Mouse (Mus musculus) lung, embryonic 16.5 days (tissue): ENCODE results near the gene Uqcrfs1. TPM values are rescaled to one million over a fixed set of nuclear protein-coding genes. Genes with fewer than 3 reads are reported as not detected.

Source experiments
- ATAC-seq: fragments of 200-750 bp; cut with Nextera tagmentation; 2 replicates; pipeline ENCODE4 v1.8.0; 2017; ENCODE audit warnings: low read depth, mild to moderate bottlenecking, moderate library complexity
- H3K27ac ChIP-seq: fragments of 300-500 bp; sonication (generic); 2 replicates; pipeline ENCODE4 v1.5.1; 2014; ENCODE audit warnings: mild to moderate bottlenecking, control low read depth, low read length
- H3K27me3 ChIP-seq: fragments of 300-500 bp; sonication (generic); 2 replicates; pipeline ENCODE4 v1.6.1; 2014; ENCODE audit warnings: low read depth, low read length, mixed read lengths; ENCODE audit not compliant: control insufficient read depth, insufficient read depth
- H3K36me3 ChIP-seq: fragments of 300-500 bp; sonication (generic); 2 replicates; pipeline ENCODE4 v1.6.1; 2014; ENCODE audit warnings: low read length; ENCODE audit not compliant: control insufficient read depth, insufficient read depth
- H3K4me1 ChIP-seq: fragments of 300-500 bp; sonication (generic); replicated peaks from 2 replicates; pipeline ENCODE4 v1.6.1; 2014; ENCODE audit warnings: low read length, mixed read lengths; ENCODE audit not compliant: control insufficient read depth, insufficient read depth
- H3K4me2 ChIP-seq: fragments of 300-500 bp; sonication (generic); 2 replicates; pipeline ENCODE4 v1.6.1; 2014; ENCODE audit warnings: low read depth, low read length, control low read depth
- H3K4me3 ChIP-seq: fragments of 300-500 bp; sonication (generic); 2 replicates; pipeline ENCODE4 v1.5.1; 2014; ENCODE audit warnings: mild to moderate bottlenecking, low read length, control low read depth
- H3K9ac ChIP-seq: fragments of 300-500 bp; sonication (generic); 2 replicates; pipeline ENCODE4 v1.6.1; 2014; ENCODE audit warnings: low read length, control low read depth
- H3K9me3 ChIP-seq: fragments of 300-500 bp; sonication (generic); 2 replicates; pipeline ENCODE4 v1.6.1; 2016; ENCODE audit warnings: low read length; ENCODE audit not compliant: control insufficient read depth
- WGBS: fragments of 180-500 bp; shearing (Covaris S2); extraction: QIAGEN DNeasy Blood & Tissue Kit; methylation state at CpG from one replicate; pipeline ENCODE4 v1.1.7; 2014; 5-methylcytosine and 5-hydroxymethylcytosine counted together
- polyA plus RNA-seq: library from polyadenylated mRNA; unstranded; fragments of >200 nt; fragmentation: Nextera tagmentation; extraction: Ambion mirVana; gene quantifications from 2 replicates; pipeline ENCODE4 v1.2.1, GENCODE M21; 2015

Uqcrfs1 gene
- polyA plus RNA-seq, 1 experiment from 2014 or later = 205 TPM

DNA sequence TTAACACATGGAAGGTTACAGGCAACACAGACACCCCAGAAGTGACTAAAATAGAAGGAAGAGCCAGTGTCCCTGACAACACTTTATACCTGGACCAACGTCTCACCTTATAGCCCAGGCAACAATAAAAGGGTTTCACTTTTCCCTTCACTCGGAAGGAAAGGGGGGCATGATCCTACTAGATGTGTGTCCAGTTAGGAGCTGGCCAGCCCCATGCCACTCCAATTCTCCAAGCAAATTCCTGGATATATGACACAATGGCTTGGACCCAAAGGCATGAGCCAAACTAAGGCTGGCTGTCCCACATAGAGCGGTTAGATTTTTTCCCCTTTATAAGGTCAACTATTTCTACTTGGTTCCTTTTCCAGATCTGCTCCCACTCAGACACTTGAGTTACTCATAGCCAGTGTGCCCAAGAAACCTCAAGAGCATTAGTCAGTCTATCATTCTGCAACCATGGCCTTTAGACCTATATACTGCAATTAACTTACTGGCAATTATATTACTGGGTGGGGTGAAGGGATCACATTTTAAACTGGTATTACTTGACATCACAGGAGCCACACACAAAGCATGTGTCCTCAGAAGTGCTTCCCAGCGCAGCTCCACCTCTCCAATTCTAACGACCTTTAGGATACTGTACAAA is 21.8 kb downstream of the Uqcrfs1 start:
- H3K4me1 ChIP-seq = no peaks in the 10 kb centered on the region

GRCm38 (mm10) chr13:30521282-30521902 is 23.8 kb downstream of the Uqcrfs1 start:
- H3K9me3 ChIP-seq = no peaks in the 10 kb centered on the region
- no peaks in the 10 kb centered on the region for H3K27me3 ChIP-seq
- H3K9ac ChIP-seq = no peak overlapping the region
- H3K4me3 ChIP-seq = no peak overlapping the region
- no peaks in the 10 kb centered on the region for H3K4me1 ChIP-seq
- 41% methylated on average over 16 of the region's 16 CpGs for WGBS
- H3K36me3 ChIP-seq = no peaks in the 10 kb centered on the region
- no peak for ATAC-seq
- H3K27ac ChIP-seq = no peak overlapping the region
- peak overlapping the region; percentile 6 for H3K4me2 ChIP-seq

More for the DNA sequence above, 21.8 kb downstream of the Uqcrfs1 start:
- Histone ChIP-seq H3K27me3 (no peaks in the 10 kb centered on the region), H3K27ac (no peak overlapping the region; the same call in 1 of the 2 replicates), H3K36me3 (no peaks in the 10 kb centered on the region), H3K4me2 (no peak overlapping the region), H3K9me3 (no peaks in the 10 kb centered on the region), H3K4me3 (no peak overlapping the region), H3K9ac (no peak overlapping the region)
- no peak for ATAC-seq
- 86% methylated on average over 5 of the region's 5 CpGs for WGBS

- H3K9me3 ChIP-seq = no peaks in the 10 kb centered on the region
- no peak overlapping the region for H3K4me2 ChIP-seq
- no peaks in the 10 kb centered on the region for H3K36me3 ChIP-seq
- no peaks in the 10 kb centered on the region for H3K27me3 ChIP-seq
- no peak overlapping the region for H3K9ac ChIP-seq
- no peak overlapping the region for H3K4me3 ChIP-seq
- H3K4me1 ChIP-seq = no peaks in the 10 kb centered on the region
- ATAC-seq = peak; percentile 34; the same call in 1 of the 2 replicates
- H3K27ac ChIP-seq = no peak overlapping the region
Observed at GRCm38 (mm10) chr13:30518191-30518590, 27.0 kb downstream of the Uqcrfs1 start.

- no peaks in the 10 kb centered on the region for H3K36me3 ChIP-seq
- H3K4me1 ChIP-seq = no peaks in the 10 kb centered on the region
- H3K9ac ChIP-seq = no peak overlapping the region
- no peaks in the 10 kb centered on the region for H3K9me3 ChIP-seq
- H3K27me3 ChIP-seq = no peaks in the 10 kb centered on the region
- H3K4me2 ChIP-seq = no peak overlapping the region
- WGBS = 70% methylated on average over 4 of the region's 4 CpGs
- no peak for ATAC-seq
- no peak overlapping the region for H3K4me3 ChIP-seq
- no peak overlapping the region for H3K27ac ChIP-seq
Observed at GRCm38 (mm10) chr13:30507651-30508050, 37.5 kb downstream of the Uqcrfs1 start.

- Histone ChIP-seq H3K27me3 (no peaks in the 10 kb centered on the region), H3K9ac (no peak overlapping the region), H3K4me3 (no peak overlapping the region), H3K4me2 (no peak overlapping the region), H3K36me3 (no peaks in the 10 kb centered on the region), H3K4me1 (no peaks in the 10 kb centered on the region), H3K27ac (no peak overlapping the region), H3K9me3 (no peaks in the 10 kb centered on the region)
- no peak for ATAC-seq
- WGBS = 24% methylated on average over 7 of the region's 7 CpGs
Observed at GRCm38 (mm10) chr13:30501860-30502395, 43.2 kb downstream of the Uqcrfs1 start.

Other genes with a start within 250 kb of the Uqcrfs1 start
- gene Agtr1a, start 208.9 kb downstream of the Uqcrfs1 start, polyA plus RNA-seq = 6.5 and 7.3 TPM in 2 replicates
- 23.1 and 23.6 TPM in 2 replicates for gene Dusp22, start 114.6 kb upstream of the Uqcrfs1 start, polyA plus RNA-seq
- gene Irf4, start 203.9 kb upstream of the Uqcrfs1 start, polyA plus RNA-seq = 0.10 and 0.11 TPM in 2 replicates